Mouse (Mus musculus): ENCODE data around the gene Mgmt. TPM values are rescaled to one million over a fixed set of nuclear protein-coding genes. Genes with fewer than 3 reads are reported as not detected.

Gene Mgmt
- total RNA-seq (2021), result under 1 TPM; 0.51 to 0.59 TPM
- long read RNA-seq, experiment 1, partial matches to known transcripts, result 0 of 2 reads
- long read RNA-seq, experiment 1, other reads (novel, unspliced or antisense), result 1 of 2 reads
- long read RNA-seq, experiment 2, result 0 reads

- peak; percentile 74 to 81 for DNase-seq (ENCODE audit: low spot score in 2 of 2)
- intact Hi-C loops (cut with DNase I), result no loop called here
Measured at GRCm38 (mm10) chr7:136894106-136894986, at the start of gene Mgmt. TSS of gene Mgmt (plus strand) at chr7:136894614.

GRCm38 (mm10) chr7:136844835-136845234 lies 49.6 kb upstream of the Mgmt start:
- intact Hi-C loops (cut with DNase I), result no loop called here
- no peak for DNase-seq (ENCODE audit: low spot score in 2 of 2)

- intact Hi-C loops (cut with DNase I), result no loop called here
- no peak for DNase-seq (ENCODE audit: low spot score in 2 of 2)
Measured at GRCm38 (mm10) chr7:136845321-136845720, 49.1 kb upstream of the Mgmt start.

- intact Hi-C loops (cut with DNase I), result no loop called here
- DNase-seq (ENCODE audit: low spot score in 2 of 2), result no peak
Measured at GRCm38 (mm10) chr7:136846086-136846620, 48.3 kb upstream of the Mgmt start.

GRCm38 (mm10) chr7:136847601-136848000 lies 46.8 kb upstream of the Mgmt start:
- intact Hi-C loops (cut with DNase I), result no loop called here

GRCm38 (mm10) chr7:136848761-136849160 lies 45.7 kb upstream of the Mgmt start:
- intact Hi-C loops (cut with DNase I), result no loop called here
- no peak for DNase-seq (ENCODE audit: low spot score in 2 of 2)

More at GRCm38 (mm10) chr7:136847601-136848000, 46.8 kb upstream of the Mgmt start:
- DNase-seq (ENCODE audit: low spot score in 2 of 2), result no peak

GRCm38 (mm10) chr7:136849811-136850210 lies 44.6 kb upstream of the Mgmt start:
- DNase-seq (ENCODE audit: low spot score in 2 of 2), result no peak
- intact Hi-C loops (cut with DNase I), result no loop called here

- DNase-seq (ENCODE audit: low spot score in 2 of 2), result no peak
- intact Hi-C loops (cut with DNase I), result no loop called here
Measured at GRCm38 (mm10) chr7:136850339-136850738, 44.1 kb upstream of the Mgmt start.

- intact Hi-C loops (cut with DNase I), result no loop called here
- no peak for DNase-seq (ENCODE audit: low spot score in 2 of 2)
Measured at GRCm38 (mm10) chr7:136851946-136852345, 42.5 kb upstream of the Mgmt start.

- DNase-seq (ENCODE audit: low spot score in 2 of 2), result no peak
- intact Hi-C loops (cut with DNase I), result no loop called here
Measured at GRCm38 (mm10) chr7:136852721-136853120, 41.7 kb upstream of the Mgmt start.

- no peak for DNase-seq (ENCODE audit: low spot score in 2 of 2)
- intact Hi-C loops (cut with DNase I), result no loop called here
Measured at GRCm38 (mm10) chr7:136864677-136865463, 29.5 kb upstream of the Mgmt start.

- intact Hi-C loops (cut with DNase I), result no loop called here
- DNase-seq (ENCODE audit: low spot score in 2 of 2), result no peak
Measured at GRCm38 (mm10) chr7:136865876-136866275, 28.5 kb upstream of the Mgmt start.

- DNase-seq (ENCODE audit: low spot score in 2 of 2), result no peak
- intact Hi-C loops (cut with DNase I), result no loop called here
Measured at GRCm38 (mm10) chr7:136866535-136866934, 27.9 kb upstream of the Mgmt start.

- intact Hi-C loops (cut with DNase I), result no loop called here
- peak in 1 of 2 experiments; percentile 8 for DNase-seq (ENCODE audit: low spot score in 2 of 2)
Measured at GRCm38 (mm10) chr7:136871535-136871934, 22.9 kb upstream of the Mgmt start.

GRCm38 (mm10) chr7:136872059-136872458 lies 22.4 kb upstream of the Mgmt start:
- DNase-seq (ENCODE audit: low spot score in 2 of 2), result peak; percentile 80 to 89
- intact Hi-C loops (cut with DNase I), result no loop called here

GRCm38 (mm10) chr7:136874396-136874795 lies 20.0 kb upstream of the Mgmt start:
- intact Hi-C loops (cut with DNase I), result no loop called here
- DNase-seq (ENCODE audit: low spot score in 2 of 2), result no peak

GRCm38 (mm10) chr7:136880386-136880785 lies 14.0 kb upstream of the Mgmt start:
- peak; percentile 30 to 75 for DNase-seq (ENCODE audit: low spot score in 2 of 2)

GRCm38 (mm10) chr7:136888161-136888560 lies 6.3 kb upstream of the Mgmt start:
- DNase-seq (ENCODE audit: low spot score in 2 of 2), result no peak
- intact Hi-C loops (cut with DNase I), result no loop called here

More at GRCm38 (mm10) chr7:136880386-136880785, 14.0 kb upstream of the Mgmt start:
- intact Hi-C loops (cut with DNase I), result no loop called here

GRCm38 (mm10) chr7:136895356-136895755 lies 942 bp downstream of the Mgmt start:
- intact Hi-C loops (cut with DNase I), result no loop called here
- DNase-seq (ENCODE audit: low spot score in 2 of 2), result no peak

GRCm38 (mm10) chr7:136895851-136896250 lies 1.4 kb downstream of the Mgmt start:
- intact Hi-C loops (cut with DNase I), result no loop called here
- no peak for DNase-seq (ENCODE audit: low spot score in 2 of 2)

Data from left cerebral cortex, postnatal 14 days (tissue).